Mouse (Mus musculus) thymus, postnatal 25 days (tissue): Measurements from ENCODE around the gene Prkab1.

Source experiments
- DNase-seq: peaks from one replicate; pipeline ENCODE4 v3.0.0; 2022

Gene Prkab1

GRCm38 (mm10) chr5:116024327-116024739 lies at the start of gene Prkab1:
Prkab1 (minus strand) TSS chr5:116024508.
- DNase-seq: peak; percentile 93

- no peak for DNase-seq
Measured at GRCm38 (mm10) chr5:116069618-116070017, 45.3 kb upstream of the Prkab1 start.

- no peak for DNase-seq
Measured at GRCm38 (mm10) chr5:116052826-116053225, 28.5 kb upstream of the Prkab1 start.

- DNase-seq: no peak
Measured at GRCm38 (mm10) chr5:116052171-116052570, 27.9 kb upstream of the Prkab1 start.

GRCm38 (mm10) chr5:116049821-116050220 lies 25.5 kb upstream of the Prkab1 start:
- DNase-seq: no peak

- DNase-seq: no peak
Measured at GRCm38 (mm10) chr5:116048321-116048720, 24.0 kb upstream of the Prkab1 start.

GRCm38 (mm10) chr5:116046246-116046645 lies 21.9 kb upstream of the Prkab1 start:
- no peak for DNase-seq

- DNase-seq: no peak
Measured at GRCm38 (mm10) chr5:116045581-116045980, 21.3 kb upstream of the Prkab1 start.

- no peak for DNase-seq
Measured at GRCm38 (mm10) chr5:116042241-116042640, 17.9 kb upstream of the Prkab1 start.

- DNase-seq: no peak
Measured at GRCm38 (mm10) chr5:116039706-116040105, 15.4 kb upstream of the Prkab1 start.

- no peak for DNase-seq
Measured at GRCm38 (mm10) chr5:116037731-116038130, 13.4 kb upstream of the Prkab1 start.

- no peak for DNase-seq
Measured at GRCm38 (mm10) chr5:116036465-116036864, 12.2 kb upstream of the Prkab1 start.

GRCm38 (mm10) chr5:116031190-116031577 lies 6.9 kb upstream of the Prkab1 start:
- peak; percentile 75 for DNase-seq

GRCm38 (mm10) chr5:116030566-116031189 lies 6.4 kb upstream of the Prkab1 start:
- DNase-seq: no peak

- peak; percentile 71 for DNase-seq
Measured at GRCm38 (mm10) chr5:116029071-116029470, 4.8 kb upstream of the Prkab1 start.

- DNase-seq: no peak
Measured at GRCm38 (mm10) chr5:116026561-116026960, 2.3 kb upstream of the Prkab1 start.

- no peak for DNase-seq
Measured at GRCm38 (mm10) chr5:116026107-116026506, 1.8 kb upstream of the Prkab1 start.

- DNase-seq: no peak
Measured at GRCm38 (mm10) chr5:116023821-116024284, 455 bp downstream of the Prkab1 start.

GRCm38 (mm10) chr5:116023251-116023661 lies 1.1 kb downstream of the Prkab1 start:
- no peak for DNase-seq

GRCm38 (mm10) chr5:116022658-116023200 lies 1.6 kb downstream of the Prkab1 start:
- DNase-seq: no peak

- DNase-seq: no peak
Measured at GRCm38 (mm10) chr5:116022131-116022530, 2.2 kb downstream of the Prkab1 start.

- no peak for DNase-seq
Measured at GRCm38 (mm10) chr5:116021552-116021951, 2.8 kb downstream of the Prkab1 start.

- no peak for DNase-seq
Measured at GRCm38 (mm10) chr5:116019371-116019770, 4.9 kb downstream of the Prkab1 start.

- DNase-seq: no peak
Measured at GRCm38 (mm10) chr5:116018784-116019183, 5.5 kb downstream of the Prkab1 start.

- no peak for DNase-seq
Measured at GRCm38 (mm10) chr5:116018196-116018595, 6.1 kb downstream of the Prkab1 start.
